Mouse (Mus musculus): ENCODE data around the gene Lrrc1. TPM values are rescaled to one million over a fixed set of nuclear protein-coding genes. Genes with fewer than 3 reads are reported as not detected.

Gene Lrrc1
- polyA plus RNA-seq, 1 experiment from 2014 or later, result 5.2 TPM

GRCm38 (mm10) chr9:77471646-77472220 lies 72.9 kb downstream of the Lrrc1 start:
- ATAC-seq (replicated peaks), result 0 out of 2 replicates have a peak, but pooled peaks have one; percentile 15
- no peaks in the 10 kb centered on the region for H3K36me3 ChIP-seq (replicated peaks)
- no peaks in the 10 kb centered on the region for H3K9me3 ChIP-seq
- no peak overlapping the region for H3K4me2 ChIP-seq
- peaks cover 7% of the 10 kb centered on the region for H3K4me1 ChIP-seq
- H3K4me3 ChIP-seq, result no peak overlapping the region
- H3K27ac ChIP-seq, result no peak overlapping the region
- no peaks in the 10 kb centered on the region for H3K27me3 ChIP-seq (replicated peaks)
- 72% methylated on average over 12 of the region's 12 CpGs for WGBS
- no peak overlapping the region for H3K9ac ChIP-seq

- Histone ChIP-seq H3K9me3 (no peaks in the 10 kb centered on the region), H3K4me2 (no peak overlapping the region), H3K9ac (no peak overlapping the region), H3K27ac (0 out of 2 replicates have a peak overlapping the region, but pooled peaks have one; percentile 10), H3K36me3 (replicated peaks) (no peaks in the 10 kb centered on the region), H3K27me3 (replicated peaks) (no peaks in the 10 kb centered on the region), H3K4me3 (no peak overlapping the region), H3K4me1 (peaks cover 7% of the 10 kb centered on the region)
- peak; percentile 81 for ATAC-seq (replicated peaks)
- WGBS, result 64% methylated on average over 20 of the region's 20 CpGs
Measured at GRCm38 (mm10) chr9:77469791-77470607, 74.7 kb downstream of the Lrrc1 start.

- 83% methylated on average over 5 of the region's 5 CpGs for WGBS
- no peak overlapping the region for H3K27ac ChIP-seq
Measured at GRCm38 (mm10) chr9:77466926-77467325, 77.7 kb downstream of the Lrrc1 start.

GRCm38 (mm10) chr9:77465401-77465800 lies 79.3 kb downstream of the Lrrc1 start:
- H3K9ac ChIP-seq, result no peak overlapping the region
- H3K9me3 ChIP-seq, result no peaks in the 10 kb centered on the region
- ATAC-seq (replicated peaks), result no peak
- H3K4me3 ChIP-seq, result no peak overlapping the region
- H3K27ac ChIP-seq, result no peak overlapping the region
- no peaks in the 10 kb centered on the region for H3K36me3 ChIP-seq (replicated peaks)
- H3K4me2 ChIP-seq, result no peak overlapping the region
- H3K4me1 ChIP-seq, result peaks cover 14% of the 10 kb centered on the region
- WGBS, result 77% methylated on average over 11 of the region's 11 CpGs
- no peaks in the 10 kb centered on the region for H3K27me3 ChIP-seq (replicated peaks)

More at GRCm38 (mm10) chr9:77466926-77467325, 77.7 kb downstream of the Lrrc1 start:
- no peak for ATAC-seq (replicated peaks)
- peaks cover 14% of the 10 kb centered on the region for H3K4me1 ChIP-seq
- H3K4me2 ChIP-seq, result no peak overlapping the region
- no peak overlapping the region for H3K9ac ChIP-seq
- H3K4me3 ChIP-seq, result no peak overlapping the region
- H3K27me3 ChIP-seq (replicated peaks), result no peaks in the 10 kb centered on the region
- H3K9me3 ChIP-seq, result no peaks in the 10 kb centered on the region
- no peaks in the 10 kb centered on the region for H3K36me3 ChIP-seq (replicated peaks)

- 73% methylated on average over 7 of the region's 7 CpGs for WGBS
- ATAC-seq (replicated peaks), result no peak
- peaks cover 7% of the 10 kb centered on the region for H3K4me1 ChIP-seq
- H3K36me3 ChIP-seq (replicated peaks), result no peaks in the 10 kb centered on the region
- no peaks in the 10 kb centered on the region for H3K9me3 ChIP-seq
- H3K27ac ChIP-seq, result no peak overlapping the region
- no peaks in the 10 kb centered on the region for H3K27me3 ChIP-seq (replicated peaks)
- H3K4me2 ChIP-seq, result no peak overlapping the region
- no peak overlapping the region for H3K9ac ChIP-seq
- no peak overlapping the region for H3K4me3 ChIP-seq
Measured at GRCm38 (mm10) chr9:77463861-77464260, 80.8 kb downstream of the Lrrc1 start.

- Histone ChIP-seq H3K4me3 (no peak overlapping the region), H3K9me3 (no peaks in the 10 kb centered on the region), H3K36me3 (replicated peaks) (no peaks in the 10 kb centered on the region), H3K4me2 (no peak overlapping the region), H3K4me1 (peaks cover 7% of the 10 kb centered on the region), H3K27me3 (replicated peaks) (no peaks in the 10 kb centered on the region), H3K27ac (no peak overlapping the region), H3K9ac (no peak overlapping the region)
- 66% methylated on average over 4 of the region's 4 CpGs for WGBS
- ATAC-seq (replicated peaks), result no peak
Measured at GRCm38 (mm10) chr9:77463195-77463594, 81.5 kb downstream of the Lrrc1 start.

- Histone ChIP-seq H3K9ac (no peak overlapping the region), H3K27me3 (replicated peaks) (no peaks in the 10 kb centered on the region), H3K36me3 (replicated peaks) (no peaks in the 10 kb centered on the region), H3K9me3 (no peaks in the 10 kb centered on the region), H3K4me2 (no peak overlapping the region), H3K4me3 (no peak overlapping the region), H3K4me1 (peaks cover 7% of the 10 kb centered on the region), H3K27ac (no peak overlapping the region)
- 67% methylated on average over 9 of the region's 9 CpGs for WGBS
- no peak for ATAC-seq (replicated peaks)
Measured at GRCm38 (mm10) chr9:77461371-77461915, 83.2 kb downstream of the Lrrc1 start.

GRCm38 (mm10) chr9:77460408-77460807 lies 84.3 kb downstream of the Lrrc1 start:
- Histone ChIP-seq H3K27me3 (replicated peaks) (no peaks in the 10 kb centered on the region), H3K4me3 (no peak overlapping the region), H3K36me3 (replicated peaks) (no peaks in the 10 kb centered on the region), H3K27ac (no peak overlapping the region), H3K9me3 (no peaks in the 10 kb centered on the region), H3K4me1 (peaks cover 7% of the 10 kb centered on the region), H3K9ac (no peak overlapping the region), H3K4me2 (no peak overlapping the region)
- WGBS, result 83% methylated on average over 14 of the region's 14 CpGs
- ATAC-seq (replicated peaks), result no peak

- Histone ChIP-seq H3K4me3 (no peak overlapping the region), H3K27ac (no peak overlapping the region), H3K36me3 (replicated peaks) (no peaks in the 10 kb centered on the region), H3K9ac (no peak overlapping the region), H3K9me3 (no peaks in the 10 kb centered on the region), H3K4me1 (peaks cover 7% of the 10 kb centered on the region), H3K27me3 (replicated peaks) (no peaks in the 10 kb centered on the region), H3K4me2 (no peak overlapping the region)
- no peak for ATAC-seq (replicated peaks)
- WGBS, result 87% methylated on average over 2 of the region's 2 CpGs
Measured at GRCm38 (mm10) chr9:77459365-77459764, 85.3 kb downstream of the Lrrc1 start.

GRCm38 (mm10) chr9:77456169-77456826 lies 88.4 kb downstream of the Lrrc1 start:
- H3K9me3 ChIP-seq, result no peaks in the 10 kb centered on the region
- no peaks in the 10 kb centered on the region for H3K36me3 ChIP-seq (replicated peaks)
- H3K4me1 ChIP-seq, result no peaks in the 10 kb centered on the region
- no peaks in the 10 kb centered on the region for H3K27me3 ChIP-seq (replicated peaks)
- no peak overlapping the region for H3K9ac ChIP-seq
- WGBS, result 75% methylated on average over 13 of the region's 13 CpGs
- no peak overlapping the region for H3K4me2 ChIP-seq
- no peak for ATAC-seq (replicated peaks)
- H3K4me3 ChIP-seq, result no peak overlapping the region
- no peak overlapping the region for H3K27ac ChIP-seq

GRCm38 (mm10) chr9:77455439-77456168 lies 89.1 kb downstream of the Lrrc1 start:
- ATAC-seq (replicated peaks), result no peak
- 74% methylated on average over 19 of the region's 19 CpGs for WGBS
- Histone ChIP-seq H3K9ac (no peak overlapping the region), H3K4me3 (no peak overlapping the region), H3K4me1 (no peaks in the 10 kb centered on the region), H3K4me2 (no peak overlapping the region), H3K27me3 (replicated peaks) (no peaks in the 10 kb centered on the region), H3K9me3 (no peaks in the 10 kb centered on the region), H3K27ac (no peak overlapping the region), H3K36me3 (replicated peaks) (no peaks in the 10 kb centered on the region)

Measured in midbrain, embryonic 15.5 days (tissue).